Mouse (Mus musculus): ENCODE data around the gene Esp16. TPM values are rescaled to one million over a fixed set of nuclear protein-coding genes. Genes with fewer than 3 reads are reported as not detected.

Esp16 gene
- not detected in 2 replicates for polyA plus RNA-seq (2015; fragmentation: Nextera tagmentation; extraction: Ambion mirVana)

DNA sequence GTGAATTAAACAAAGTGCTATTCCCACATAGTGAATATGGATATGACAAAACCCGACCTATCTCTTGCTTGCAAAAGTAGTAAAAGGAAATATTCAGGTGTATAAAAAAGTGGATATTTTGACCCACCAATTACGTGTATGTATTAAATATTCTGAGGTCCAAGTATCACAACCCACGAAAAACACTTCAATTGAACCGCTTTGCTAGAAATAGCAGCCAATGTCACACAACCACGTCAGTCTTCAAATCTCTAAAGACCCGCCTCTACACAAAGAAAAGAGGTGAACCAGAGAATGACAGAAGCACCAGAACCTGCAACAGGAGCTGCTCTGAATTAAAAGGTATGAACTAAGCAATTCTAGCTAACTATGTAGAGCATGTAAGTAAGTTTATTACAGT lies at the start of gene Esp16:
Gene Esp16 (plus strand): TSS at position 301 of the 400 bp plus-strand sequence.

Other genes starting within 250 kb of the Esp16 start
- not detected in 2 replicates for gene Esp18, start 129.8 kb upstream of the Esp16 start, polyA plus RNA-seq (2015; fragmentation: Nextera tagmentation; extraction: Ambion mirVana)
- not detected in 2 replicates for gene Esp15, start 104.8 kb downstream of the Esp16 start, polyA plus RNA-seq (2015; fragmentation: Nextera tagmentation; extraction: Ambion mirVana)

Measured in spleen, postnatal 0 days (tissue).